Mouse (Mus musculus) E14TG2a.4 (cell line): Measurements from ENCODE around the gene Pfkp.

ENCODE experiments used
- H3K27me3 ChIP-seq: 2 replicates; pipeline ENCODE4 v1.6.1; 2014; ENCODE audit warnings: low read length, control low read depth; ENCODE audit not compliant: insufficient read depth
- H3K36me3 ChIP-seq: 2 replicates; pipeline ENCODE4 v1.6.1; 2014; ENCODE audit warnings: low read length, control low read depth; ENCODE audit not compliant: insufficient read depth
- H3K4me1 ChIP-seq: replicated peaks from 2 replicates; pipeline ENCODE4 v1.6.1; 2014; ENCODE audit warnings: low read depth, low read length, control low read depth
- H3K4me3 ChIP-seq: replicated peaks from 2 replicates; pipeline ENCODE4 v1.5.1; 2014; ENCODE audit warnings: mild to moderate bottlenecking, low read length
- H3K9me3 ChIP-seq: 2 replicates; pipeline ENCODE4 v1.6.1; 2014; ENCODE audit warnings: low read length, control low read depth
- CTCF ChIP-seq: conservative IDR thresholded peaks from 2 replicates; pipeline ENCODE4 v1.5.1; 2014; ENCODE audit warnings: low read length
- NANOG ChIP-seq: IDR thresholded peaks from 2 replicates; pipeline ENCODE4 v1.6.1; 2014; ENCODE audit warnings: borderline replicate concordance, low read length, mixed read lengths
- POU5F1 ChIP-seq: IDR thresholded peaks from 2 replicates; pipeline ENCODE4 v1.6.1; 2014; ENCODE audit warnings: low read length, borderline replicate concordance

The Pfkp gene

GRCm38 (mm10) chr13:6642453-6642852, 6.1 kb downstream of the Pfkp start:
- no peaks in the 10 kb centered on the region for H3K27me3 ChIP-seq
- H3K4me1 ChIP-seq, result peaks cover 76% of the 10 kb centered on the region
- H3K9me3 ChIP-seq, result peaks cover 76% of the 10 kb centered on the region
- TF ChIP-seq CTCF, result no peak
- TF ChIP-seq NANOG, result no peak; the same call in 1 of the 2 replicates
- no peak for TF ChIP-seq POU5F1
- H3K4me3 ChIP-seq, result peak overlapping the region; percentile 45
- H3K36me3 ChIP-seq, result peaks cover 93% of the 10 kb centered on the region

- TF ChIP-seq CTCF (no peak), POU5F1 (no peak), NANOG (no peak)
- H3K4me3 ChIP-seq, result no peak overlapping the region
- H3K9me3 ChIP-seq, result peaks cover 76% of the 10 kb centered on the region
- no peaks in the 10 kb centered on the region for H3K27me3 ChIP-seq
- peaks cover 100% of the 10 kb centered on the region for H3K36me3 ChIP-seq
- peaks cover 81% of the 10 kb centered on the region for H3K4me1 ChIP-seq
Measured at GRCm38 (mm10) chr13:6641497-6641896, 7.1 kb downstream of the Pfkp start.

GRCm38 (mm10) chr13:6639507-6640030, 9.0 kb downstream of the Pfkp start:
- TF ChIP-seq CTCF (no peak), POU5F1 (no peak), NANOG (no peak)
- Histone ChIP-seq H3K4me1 (peaks cover 81% of the 10 kb centered on the region), H3K36me3 (peaks cover 100% of the 10 kb centered on the region), H3K9me3 (peaks cover 67% of the 10 kb centered on the region), H3K4me3 (peak overlapping the region; percentile 11; the same call in 1 of the 2 replicates), H3K27me3 (no peaks in the 10 kb centered on the region)

GRCm38 (mm10) chr13:6638976-6639375, 9.6 kb downstream of the Pfkp start:
- Histone ChIP-seq H3K4me1 (peaks cover 81% of the 10 kb centered on the region), H3K27me3 (no peaks in the 10 kb centered on the region), H3K36me3 (peaks cover 100% of the 10 kb centered on the region), H3K4me3 (peak overlapping the region; percentile 11; the same call in 1 of the 2 replicates), H3K9me3 (peaks cover 62% of the 10 kb centered on the region)
- TF ChIP-seq POU5F1 (no peak), NANOG (no peak), CTCF (no peak)

GRCm38 (mm10) chr13:6638425-6638824, 10.2 kb downstream of the Pfkp start:
- H3K36me3 ChIP-seq, result peaks cover 100% of the 10 kb centered on the region
- peaks cover 81% of the 10 kb centered on the region for H3K4me1 ChIP-seq
- peaks cover 59% of the 10 kb centered on the region for H3K9me3 ChIP-seq
- TF ChIP-seq POU5F1, result no peak
- TF ChIP-seq NANOG, result no peak
- TF ChIP-seq CTCF, result no peak
- no peak overlapping the region; the same call in 1 of the 2 replicates for H3K4me3 ChIP-seq
- H3K27me3 ChIP-seq, result no peaks in the 10 kb centered on the region

- TF ChIP-seq POU5F1, result no peak
- no peak for TF ChIP-seq NANOG
- no peak for TF ChIP-seq CTCF
- Histone ChIP-seq H3K4me3 (no peak overlapping the region), H3K36me3 (peaks cover 100% of the 10 kb centered on the region), H3K27me3 (no peaks in the 10 kb centered on the region), H3K9me3 (peaks cover 51% of the 10 kb centered on the region), H3K4me1 (peaks cover 81% of the 10 kb centered on the region)
Measured at GRCm38 (mm10) chr13:6637534-6638124, 10.9 kb downstream of the Pfkp start.

- peaks cover 100% of the 10 kb centered on the region for H3K36me3 ChIP-seq
- 0 out of 2 replicates have a peak overlapping the region, but pooled peaks have one; percentile 37 for H3K4me3 ChIP-seq
- H3K4me1 ChIP-seq, result peaks cover 84% of the 10 kb centered on the region
- peaks cover 44% of the 10 kb centered on the region for H3K9me3 ChIP-seq
- no peak for TF ChIP-seq NANOG
- TF ChIP-seq CTCF, result no peak
- TF ChIP-seq POU5F1, result no peak
- H3K27me3 ChIP-seq, result no peaks in the 10 kb centered on the region
Measured at GRCm38 (mm10) chr13:6636976-6637375, 11.6 kb downstream of the Pfkp start.

GRCm38 (mm10) chr13:6636520-6636919, 12.1 kb downstream of the Pfkp start:
- Histone ChIP-seq H3K4me1 (peaks cover 84% of the 10 kb centered on the region), H3K36me3 (peaks cover 100% of the 10 kb centered on the region), H3K27me3 (no peaks in the 10 kb centered on the region), H3K9me3 (peaks cover 39% of the 10 kb centered on the region), H3K4me3 (peak overlapping the region; percentile 37; the same call in 1 of the 2 replicates)
- no peak for TF ChIP-seq NANOG
- no peak for TF ChIP-seq CTCF
- TF ChIP-seq POU5F1, result no peak
